Mouse (Mus musculus) megakaryocyte, embryonic 14.5 days (primary cell): ENCODE measurements around the gene Fry. TPM values are rescaled to one million over a fixed set of nuclear protein-coding genes. Genes with fewer than 3 reads are reported as not detected.

Experiments used
- H3K27me3 ChIP-seq: replicated peaks from 2 replicates; pipeline ENCODE3; 2012; ENCODE audit warnings: inconsistent platforms
- H3K36me3 ChIP-seq: replicated peaks from 2 replicates; pipeline ENCODE3; 2012; ENCODE audit warnings: low read length, inconsistent platforms, mixed read lengths
- H3K4me1 ChIP-seq: 2 replicates; pipeline ENCODE4 v1.6.1; 2012; ENCODE audit warnings: inconsistent platforms
- H3K4me3 ChIP-seq: replicated peaks from 2 replicates; pipeline ENCODE3; 2012; ENCODE audit warnings: moderate library complexity, mild to moderate bottlenecking, inconsistent platforms
- H3K9me3 ChIP-seq: 2 replicates; pipeline ENCODE4 v1.6.1; 2012; ENCODE audit warnings: inconsistent platforms
- FLI1 ChIP-seq: IDR thresholded peaks from 2 replicates; pipeline ENCODE4 v1.6.1; 2012; ENCODE audit warnings: low read length, inconsistent platforms, mixed read lengths
- GATA1 ChIP-seq: IDR thresholded peaks from 3 replicates; pipeline ENCODE4 v1.6.1; 2012; ENCODE audit warnings: mixed read lengths, low read length, inconsistent platforms, borderline replicate concordance
- polyA plus RNA-seq: library from polyadenylated mRNA; stranded (reverse); fragments of >175 nt; gene quantifications from 2 replicates; pipeline ENCODE4 v1.2.3, GENCODE M21; 2012; ENCODE audit warnings: low replicate concordance; ENCODE audit not compliant: insufficient read depth

The Fry gene
- polyA plus RNA-seq, 1 experiment = 1.5 TPM

DNA sequence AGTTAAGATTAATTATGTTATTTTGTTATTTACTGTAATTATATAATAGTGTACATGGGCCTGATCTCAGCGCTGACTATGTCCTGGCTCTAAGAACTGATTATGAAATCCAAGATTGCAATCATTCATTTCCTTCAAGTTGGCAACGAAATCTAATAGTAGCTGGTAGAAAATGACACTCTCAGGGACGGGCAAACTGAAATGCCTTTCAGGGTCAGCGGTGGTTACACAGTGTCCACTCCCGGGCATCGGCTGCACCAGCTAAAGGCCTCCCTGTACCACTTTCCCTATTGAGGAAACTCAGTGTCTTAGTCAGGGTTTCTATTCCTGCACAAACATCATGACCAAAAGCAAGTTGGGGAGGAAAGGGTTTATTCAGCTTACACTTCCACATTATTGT is 243.8 kb downstream of the Fry start:
- TF ChIP-seq GATA1 (no peak), FLI1 (no peak)
- no peak overlapping the region for H3K4me3 ChIP-seq
- no peaks in the 10 kb centered on the region for H3K27me3 ChIP-seq
- peaks cover 15% of the 10 kb centered on the region for H3K9me3 ChIP-seq
- no peaks in the 10 kb centered on the region for H3K4me1 ChIP-seq
- peaks cover 64% of the 10 kb centered on the region for H3K36me3 ChIP-seq

DNA sequence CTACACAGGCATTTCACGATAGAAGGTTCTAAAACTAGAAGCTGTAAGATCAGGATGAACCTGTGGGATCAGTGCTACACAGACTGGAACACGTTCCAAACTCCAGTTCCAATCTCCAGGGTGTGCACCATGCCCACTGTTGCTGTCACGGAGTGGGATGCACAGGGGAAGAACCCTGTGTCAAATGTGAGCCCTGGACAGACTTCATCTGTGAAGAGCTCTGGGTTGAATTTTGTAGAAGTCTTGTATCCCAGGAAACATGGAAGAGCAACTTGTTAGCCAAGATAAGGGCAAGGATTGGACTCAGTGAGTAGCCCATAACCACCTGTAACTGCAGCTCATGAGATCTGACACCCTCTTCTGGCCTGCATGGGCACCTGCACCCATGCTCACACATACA is 246.2 kb downstream of the Fry start:
- Histone ChIP-seq H3K4me3 (no peak overlapping the region), H3K27me3 (no peaks in the 10 kb centered on the region), H3K36me3 (peaks cover 51% of the 10 kb centered on the region), H3K4me1 (no peaks in the 10 kb centered on the region), H3K9me3 (peaks cover 15% of the 10 kb centered on the region)
- TF ChIP-seq GATA1 = no peak
- no peak for TF ChIP-seq FLI1

DNA sequence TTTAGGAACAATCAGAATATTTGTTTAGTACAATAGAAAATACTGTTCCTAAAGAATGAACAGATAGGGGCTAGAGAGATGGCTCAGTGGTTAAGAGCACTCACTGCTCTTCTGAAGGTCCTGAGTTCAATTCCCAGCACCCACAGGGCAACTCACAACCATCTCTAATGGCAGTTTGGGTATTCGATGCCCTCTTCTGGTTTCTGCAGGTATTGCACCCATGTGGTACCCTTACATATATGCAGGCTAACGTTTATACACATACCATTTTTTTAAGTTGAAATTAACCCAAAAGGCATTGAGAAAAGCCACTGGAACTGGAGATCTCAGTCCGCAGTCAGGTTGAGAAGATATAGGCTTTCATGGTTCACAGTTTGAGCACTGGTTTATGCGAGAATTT is 248.6 kb downstream of the Fry start:
- Histone ChIP-seq H3K27me3 (no peaks in the 10 kb centered on the region), H3K36me3 (peaks cover 39% of the 10 kb centered on the region), H3K9me3 (peaks cover 15% of the 10 kb centered on the region), H3K4me1 (no peaks in the 10 kb centered on the region), H3K4me3 (no peak overlapping the region)
- no peak for TF ChIP-seq FLI1
- no peak for TF ChIP-seq GATA1

DNA sequence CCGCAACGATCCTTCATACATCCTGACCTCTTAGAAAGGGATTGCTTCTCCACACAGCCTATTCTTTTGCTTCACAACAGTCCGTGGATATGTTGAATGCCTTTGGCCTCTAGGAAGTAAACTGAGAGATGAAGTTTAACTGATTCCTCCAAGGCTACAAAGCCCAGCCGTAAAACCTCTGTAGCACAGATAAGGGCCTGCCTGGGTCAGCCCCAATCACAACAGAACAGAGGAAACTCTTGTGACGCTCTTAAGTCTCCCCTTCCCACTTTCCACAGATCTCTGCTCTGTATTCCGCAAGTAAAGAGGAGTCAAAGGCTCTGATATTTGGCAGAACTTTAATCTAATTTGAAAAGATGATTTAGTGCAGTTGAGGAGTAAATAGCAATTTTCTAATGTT is 251.8 kb downstream of the Fry start:
- H3K9me3 ChIP-seq = peaks cover 15% of the 10 kb centered on the region
- no peak for TF ChIP-seq GATA1
- TF ChIP-seq FLI1 = no peak
- H3K27me3 ChIP-seq = no peaks in the 10 kb centered on the region
- no peaks in the 10 kb centered on the region for H3K4me1 ChIP-seq
- no peak overlapping the region for H3K4me3 ChIP-seq
- peaks cover 45% of the 10 kb centered on the region for H3K36me3 ChIP-seq

DNA sequence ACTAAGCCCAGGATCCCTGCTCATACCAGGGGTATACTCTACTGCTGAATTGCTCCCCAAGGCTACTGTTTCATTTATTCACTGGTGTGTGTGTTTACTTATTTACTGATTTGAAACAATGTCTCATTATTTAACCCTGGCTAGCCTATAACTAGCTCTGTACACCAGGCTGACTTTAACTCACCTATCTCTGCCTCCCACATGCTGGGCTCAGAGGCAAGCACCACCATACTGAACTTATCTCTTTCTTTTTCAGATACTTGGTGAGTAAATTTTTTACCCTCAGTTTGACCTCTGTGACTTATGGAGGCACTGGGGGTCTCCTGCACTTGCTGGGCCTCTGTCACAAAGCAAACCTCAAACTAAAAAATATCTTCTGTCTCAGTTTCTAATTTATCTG is 252.4 kb downstream of the Fry start:
- peaks cover 40% of the 10 kb centered on the region for H3K36me3 ChIP-seq
- peaks cover 10% of the 10 kb centered on the region for H3K9me3 ChIP-seq
- H3K4me1 ChIP-seq = no peaks in the 10 kb centered on the region
- TF ChIP-seq FLI1 (no peak), GATA1 (no peak)
- H3K4me3 ChIP-seq = no peak overlapping the region
- no peaks in the 10 kb centered on the region for H3K27me3 ChIP-seq

DNA sequence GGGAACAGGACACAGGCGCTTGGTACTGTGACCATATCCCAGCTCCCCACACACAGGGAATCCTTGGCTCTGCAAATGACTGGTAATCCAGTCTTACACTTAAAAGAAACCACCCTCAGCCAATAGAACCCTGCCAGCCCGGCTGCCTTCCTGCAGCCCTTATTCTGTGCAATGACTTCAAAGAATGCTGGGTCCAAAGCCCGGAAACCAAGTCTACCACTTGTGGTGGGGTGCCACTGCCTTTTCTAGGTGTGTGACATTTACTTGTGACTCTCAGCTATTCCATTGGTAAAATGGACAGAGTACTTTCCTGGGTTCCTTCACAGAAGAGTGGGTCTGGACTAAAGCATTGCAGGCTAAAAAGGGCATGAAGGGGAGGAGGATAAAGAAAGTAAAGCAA is 254.5 kb downstream of the Fry start:
- Histone ChIP-seq H3K4me1 (no peaks in the 10 kb centered on the region), H3K9me3 (no peaks in the 10 kb centered on the region)

DNA sequence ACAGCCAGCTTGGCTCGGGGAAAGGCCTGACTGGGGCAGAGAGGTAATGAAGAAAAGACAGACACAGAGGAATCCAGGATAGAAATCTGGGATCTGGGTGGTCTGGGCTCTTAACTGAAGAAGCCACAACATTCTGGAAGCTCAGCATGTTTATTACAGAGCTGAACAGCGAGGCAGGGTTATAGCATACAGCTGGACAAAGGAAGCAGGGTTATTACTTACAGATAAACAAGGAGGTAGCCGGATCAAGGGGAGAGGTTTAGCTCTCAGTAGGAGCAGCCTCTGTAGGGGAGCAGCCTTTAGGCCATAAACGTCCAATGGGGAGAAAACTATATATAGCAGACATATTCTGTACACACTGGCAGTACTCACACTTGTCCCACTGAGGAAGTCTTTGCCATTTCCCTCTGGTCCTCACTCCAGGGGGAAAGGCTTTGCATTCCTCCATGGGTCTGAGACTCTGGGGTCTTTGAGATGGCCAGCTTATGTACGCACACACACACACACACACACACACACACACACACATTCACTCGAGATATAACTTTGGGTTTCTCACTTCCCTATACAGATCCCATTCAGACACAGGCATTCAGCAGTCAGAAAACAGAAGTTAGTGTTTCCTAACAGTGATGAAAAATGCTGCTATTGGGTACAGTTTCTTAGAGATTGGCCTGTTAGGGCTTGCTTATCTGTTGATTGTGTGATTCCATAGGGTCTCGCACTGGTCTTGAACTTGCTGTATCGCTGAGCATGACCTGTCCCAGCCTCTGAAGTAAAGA is 256.5 kb downstream of the Fry start:
- Histone ChIP-seq H3K4me3 (no peak overlapping the region), H3K4me1 (no peaks in the 10 kb centered on the region), H3K27me3 (no peaks in the 10 kb centered on the region), H3K36me3 (peaks cover 29% of the 10 kb centered on the region), H3K9me3 (no peaks in the 10 kb centered on the region)
- TF ChIP-seq FLI1 = no peak
- TF ChIP-seq GATA1 = no peak

More for the DNA sequence above, 254.5 kb downstream of the Fry start:
- TF ChIP-seq GATA1 (no peak), FLI1 (no peak)
- H3K36me3 ChIP-seq = peaks cover 30% of the 10 kb centered on the region
- no peaks in the 10 kb centered on the region for H3K27me3 ChIP-seq
- H3K4me3 ChIP-seq = no peak overlapping the region

DNA sequence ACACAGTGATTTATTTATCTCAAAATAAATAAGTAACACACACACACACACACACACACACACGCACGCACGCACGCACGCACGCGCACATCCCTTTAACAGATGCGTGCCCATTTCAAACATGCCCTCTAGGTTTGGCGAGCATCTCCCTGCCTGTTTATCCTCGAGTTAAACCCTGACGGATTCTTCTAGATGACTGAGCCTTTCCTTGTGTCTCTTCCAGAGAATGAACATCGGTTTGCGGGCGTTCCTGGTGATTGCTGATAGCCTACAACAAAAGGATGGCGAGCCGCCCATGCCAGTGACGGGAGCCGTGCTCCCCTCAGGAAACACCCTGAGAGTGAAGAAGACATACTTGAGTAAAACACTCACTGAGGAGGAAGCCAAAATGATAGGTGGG is 260.1 kb downstream of the Fry start:
- Histone ChIP-seq H3K4me1 (no peaks in the 10 kb centered on the region), H3K36me3 (peaks cover 50% of the 10 kb centered on the region), H3K9me3 (no peaks in the 10 kb centered on the region), H3K27me3 (no peaks in the 10 kb centered on the region), H3K4me3 (no peak overlapping the region)
- no peak for TF ChIP-seq FLI1
- no peak for TF ChIP-seq GATA1

DNA sequence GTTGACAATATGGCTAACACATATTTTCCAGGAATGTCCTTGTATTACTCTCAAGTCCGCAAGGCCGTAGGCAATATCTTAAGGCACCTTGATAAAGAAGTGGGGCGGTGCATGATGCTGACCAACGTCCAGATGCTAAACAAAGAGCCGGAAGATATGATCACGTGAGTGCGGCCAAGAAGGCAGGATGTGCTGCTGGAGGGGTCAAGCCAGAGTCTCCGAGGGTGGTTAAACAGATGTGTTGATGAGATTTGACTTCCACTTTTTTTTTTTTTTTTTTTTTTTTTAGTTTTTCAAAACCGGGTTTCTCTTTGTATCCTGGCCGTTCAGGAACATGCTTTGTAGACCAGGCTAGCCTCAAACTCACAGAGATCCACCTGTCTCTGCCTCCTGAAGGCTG is 262.3 kb downstream of the Fry start:
- Histone ChIP-seq H3K36me3 (peaks cover 63% of the 10 kb centered on the region), H3K4me1 (no peaks in the 10 kb centered on the region), H3K4me3 (no peak overlapping the region), H3K9me3 (no peaks in the 10 kb centered on the region), H3K27me3 (no peaks in the 10 kb centered on the region)
- TF ChIP-seq GATA1 (no peak), FLI1 (no peak)

DNA sequence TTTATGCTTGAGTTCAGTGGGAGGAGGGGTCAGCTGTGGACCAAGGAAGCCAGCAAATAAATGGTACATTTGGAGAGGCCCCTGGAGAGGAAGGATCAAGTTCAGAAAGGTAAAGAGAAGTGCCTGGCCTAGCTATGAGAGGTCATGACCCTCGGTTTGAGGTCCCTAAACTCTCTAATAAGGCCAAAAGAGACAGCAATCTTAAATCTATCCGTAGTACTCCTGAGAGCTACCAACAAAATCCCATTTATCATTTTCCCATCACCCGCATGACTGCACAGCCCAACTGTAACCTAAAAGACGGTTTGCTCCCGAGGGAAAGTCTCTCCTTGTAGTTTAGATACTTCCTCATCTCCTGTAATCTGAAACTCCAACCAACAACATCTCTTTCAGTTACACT is 264.0 kb downstream of the Fry start:
- no peaks in the 10 kb centered on the region for H3K4me1 ChIP-seq
- no peaks in the 10 kb centered on the region for H3K27me3 ChIP-seq
- H3K36me3 ChIP-seq = peaks cover 77% of the 10 kb centered on the region
- no peaks in the 10 kb centered on the region for H3K9me3 ChIP-seq
- no peak overlapping the region for H3K4me3 ChIP-seq
- no peak for TF ChIP-seq GATA1
- no peak for TF ChIP-seq FLI1
